Mouse (Mus musculus) testis, adult 2 months (tissue): Measurements from ENCODE around the gene Egfl8.

ENCODE experiments used
- CTCF ChIP-seq: fragments of 200-500 bp; IDR thresholded peaks from 2 replicates; pipeline ENCODE4 v1.5.1; 2012; ENCODE audit warnings: low read depth, mild to moderate bottlenecking, inconsistent platforms, low read length, moderate library complexity; ENCODE audit not compliant: control insufficient read depth, insufficient read depth, insufficient replicate concordance
- POLR2A ChIP-seq: fragments of 200-500 bp; IDR thresholded peaks from 2 replicates; pipeline ENCODE4 v1.6.1; 2012; ENCODE audit warnings: low read depth, mild to moderate bottlenecking, inconsistent platforms, low read length, moderate library complexity; ENCODE audit not compliant: control insufficient read depth

DNA sequence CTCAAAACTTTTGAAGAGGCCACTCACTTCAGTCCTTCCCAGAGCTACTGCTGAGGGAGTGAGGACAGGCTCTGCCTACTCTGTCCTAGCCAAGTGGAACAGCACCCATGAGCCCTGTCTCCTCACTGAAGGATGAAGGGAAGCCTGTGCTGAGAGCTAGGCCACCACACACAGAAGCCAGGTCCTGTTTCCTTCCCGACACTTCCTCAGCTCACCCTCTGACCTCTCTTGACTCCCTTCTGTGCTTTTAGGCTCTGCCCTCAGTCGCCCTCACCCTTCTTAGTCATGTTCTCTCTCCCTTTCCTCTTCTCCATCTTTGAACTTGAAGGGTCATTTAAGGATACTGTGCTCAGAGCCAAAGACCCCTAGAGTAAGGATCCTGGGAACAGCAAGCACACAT lies 41.5 kb upstream of the Egfl8 start:
- TF ChIP-seq POLR2A (no peak), CTCF (no peak)
